Mouse (Mus musculus): ENCODE measurements around the gene Rpl36. TPM values are rescaled to one million over a fixed set of nuclear protein-coding genes. Genes with fewer than 3 reads are reported as not detected.

Rpl36 gene
- total and polyA plus RNA-seq, 3 experiments: 671 to 1,357 (median 795) TPM

GRCm38 (mm10) chr17:56604070-56604380, 9.2 kb upstream of the Rpl36 start:
- Histone ChIP-seq H3K79me2 (replicated peaks; ENCODE audit: control insufficient read depth, insufficient read depth, low read length) (no peaks in the 10 kb centered on the region), H3K9ac (ENCODE audit: low read depth, low read length) (no peak overlapping the region), H3K36me3 (ENCODE audit: control insufficient read depth, insufficient read depth, low read length) (no peaks in the 10 kb centered on the region), H3K4me3 (no peak overlapping the region), H3K4me1 (ENCODE audit: control insufficient read depth, insufficient read depth, low read length) (peaks cover 2% of the 10 kb centered on the region), H3K27ac (no peak overlapping the region), H3K27me3 (ENCODE audit: control insufficient read depth, insufficient read depth, low read length) (no peaks in the 10 kb centered on the region)
- 84% methylated on average over 9 of the region's 9 CpGs for WGBS
- no peak for TF ChIP-seq CTCF (IDR thresholded peaks at IDR 0.05)
- no peak for TF ChIP-seq POLR2A (IDR thresholded peaks at IDR 0.05; ENCODE audit: insufficient read depth, low read depth, low read length)
- TF ChIP-seq EP300 (IDR thresholded peaks at IDR 0.05; ENCODE audit: insufficient read depth, low read depth, low read length): no peak
- peak in 1 of 2 experiments; percentile 17 for DNase-seq
- intact Hi-C loops (cut with DNase I): no loop called here

- H3K79me2 ChIP-seq (replicated peaks; ENCODE audit: control insufficient read depth, insufficient read depth, low read length): no peaks in the 10 kb centered on the region
- H3K27me3 ChIP-seq (ENCODE audit: control insufficient read depth, insufficient read depth, low read length): no peaks in the 10 kb centered on the region
- H3K9ac ChIP-seq (ENCODE audit: low read depth, low read length): no peak overlapping the region
- 86% methylated on average over 3 of the region's 3 CpGs for WGBS
- TF ChIP-seq EP300 (IDR thresholded peaks at IDR 0.05; ENCODE audit: insufficient read depth, low read depth, low read length) (no peak), POLR2A (IDR thresholded peaks at IDR 0.05; ENCODE audit: insufficient read depth, low read depth, low read length) (no peak), CTCF (IDR thresholded peaks at IDR 0.05) (no peak)
- no peaks in the 10 kb centered on the region for H3K36me3 ChIP-seq (ENCODE audit: control insufficient read depth, insufficient read depth, low read length)
- no peak for DNase-seq
- peaks cover 2% of the 10 kb centered on the region for H3K4me1 ChIP-seq (ENCODE audit: control insufficient read depth, insufficient read depth, low read length)
- H3K27ac ChIP-seq: no peak overlapping the region
- intact Hi-C loops (cut with DNase I): no loop called here
- H3K4me3 ChIP-seq: no peak overlapping the region
These were observed 8.8 kb upstream of the Rpl36 start for GRCm38 (mm10) chr17:56604422-56604821.

- WGBS: 86% methylated on average over 9 of the region's 9 CpGs
- Histone ChIP-seq H3K36me3 (ENCODE audit: control insufficient read depth, insufficient read depth, low read length) (no peaks in the 10 kb centered on the region), H3K27ac (no peak overlapping the region), H3K4me1 (ENCODE audit: control insufficient read depth, insufficient read depth, low read length) (peaks cover 6% of the 10 kb centered on the region), H3K9ac (ENCODE audit: low read depth, low read length) (no peak overlapping the region), H3K27me3 (ENCODE audit: control insufficient read depth, insufficient read depth, low read length) (no peaks in the 10 kb centered on the region), H3K79me2 (replicated peaks; ENCODE audit: control insufficient read depth, insufficient read depth, low read length) (no peaks in the 10 kb centered on the region), H3K4me3 (no peak overlapping the region)
- DNase-seq: peak in 1 of 2 experiments; percentile 22
- intact Hi-C loops (cut with DNase I): no loop called here
- TF ChIP-seq CTCF (IDR thresholded peaks at IDR 0.05): no peak
- no peak for TF ChIP-seq POLR2A (IDR thresholded peaks at IDR 0.05; ENCODE audit: insufficient read depth, low read depth, low read length)
- TF ChIP-seq EP300 (IDR thresholded peaks at IDR 0.05; ENCODE audit: insufficient read depth, low read depth, low read length): no peak
These were observed 7.8 kb upstream of the Rpl36 start for GRCm38 (mm10) chr17:56605431-56605830.

GRCm38 (mm10) chr17:56607521-56608062, 5.6 kb upstream of the Rpl36 start:
- H3K36me3 ChIP-seq (ENCODE audit: control insufficient read depth, insufficient read depth, low read length): no peaks in the 10 kb centered on the region
- no peaks in the 10 kb centered on the region for H3K27me3 ChIP-seq (ENCODE audit: control insufficient read depth, insufficient read depth, low read length)
- peaks cover 6% of the 10 kb centered on the region for H3K4me1 ChIP-seq (ENCODE audit: control insufficient read depth, insufficient read depth, low read length)
- intact Hi-C loops (cut with DNase I): loop anchor here (2.0 kb wide), 1 partner anchor 21 kb away; no protein-coding TSS in a partner anchor
- no peaks in the 10 kb centered on the region for H3K79me2 ChIP-seq (replicated peaks; ENCODE audit: control insufficient read depth, insufficient read depth, low read length)
- no peak overlapping the region for H3K4me3 ChIP-seq
- no peak overlapping the region for H3K27ac ChIP-seq
- TF ChIP-seq POLR2A (IDR thresholded peaks at IDR 0.05; ENCODE audit: insufficient read depth, low read depth, low read length) (no peak), EP300 (IDR thresholded peaks at IDR 0.05; ENCODE audit: insufficient read depth, low read depth, low read length) (no peak), CTCF (IDR thresholded peaks at IDR 0.05) (no peak)
- 63% methylated on average over 3 of the region's 3 CpGs for WGBS
- no peak overlapping the region for H3K9ac ChIP-seq (ENCODE audit: low read depth, low read length)
- peak in 1 of 2 experiments; percentile 14 for DNase-seq

GRCm38 (mm10) chr17:56608699-56609098, 4.5 kb upstream of the Rpl36 start:
- no peaks in the 10 kb centered on the region for H3K27me3 ChIP-seq (ENCODE audit: control insufficient read depth, insufficient read depth, low read length)
- H3K79me2 ChIP-seq (replicated peaks; ENCODE audit: control insufficient read depth, insufficient read depth, low read length): no peaks in the 10 kb centered on the region
- H3K27ac ChIP-seq: peak overlapping the region; percentile 94
- H3K9ac ChIP-seq (ENCODE audit: low read depth, low read length): peak overlapping the region; percentile 48
- DNase-seq: peak in 1 of 2 experiments; percentile 26
- 32% methylated on average over 5 of the region's 5 CpGs for WGBS
- intact Hi-C loops (cut with DNase I): loop anchor here (2.0 kb wide), 1 partner anchor 22 kb away; no protein-coding TSS in a partner anchor
- H3K4me1 ChIP-seq (ENCODE audit: control insufficient read depth, insufficient read depth, low read length): peaks cover 6% of the 10 kb centered on the region
- H3K36me3 ChIP-seq (ENCODE audit: control insufficient read depth, insufficient read depth, low read length): no peaks in the 10 kb centered on the region
- H3K4me3 ChIP-seq: peak overlapping the region; percentile 90
- TF ChIP-seq POLR2A (IDR thresholded peaks at IDR 0.05; ENCODE audit: insufficient read depth, low read depth, low read length) (no peak), EP300 (IDR thresholded peaks at IDR 0.05; ENCODE audit: insufficient read depth, low read depth, low read length) (no peak), CTCF (IDR thresholded peaks at IDR 0.05) (no peak)

GRCm38 (mm10) chr17:56609452-56610171, 3.6 kb upstream of the Rpl36 start, which contains the start of gene 2410015M20Rik:
Gene 2410015M20Rik, minus strand, starts transcription at chr17:56609771.
- Histone ChIP-seq H3K9ac (ENCODE audit: low read depth, low read length) (peak within 1 kb of the TSS; percentile 76), H3K4me1 (ENCODE audit: control insufficient read depth, insufficient read depth, low read length) (peaks cover 9% of the 10 kb centered on the region), H3K27ac (peak within 1 kb of the TSS; percentile 94), H3K79me2 (replicated peaks; ENCODE audit: control insufficient read depth, insufficient read depth, low read length) (no peaks in the 10 kb centered on the region), H3K27me3 (ENCODE audit: control insufficient read depth, insufficient read depth, low read length) (no peaks in the 10 kb centered on the region), H3K4me3 (peak within 1 kb of the TSS; percentile 90), H3K36me3 (ENCODE audit: control insufficient read depth, insufficient read depth, low read length) (no peaks in the 10 kb centered on the region)
- intact Hi-C loops (cut with DNase I): loop anchor here (2.0 to 10.0 kb wide), 5 partner anchors 23 to 897 kb away; partner anchors contain the start of genes Ndufa11, Pot1b, Pspn and Sh3gl1
- under 1% methylated on average over 44 of the region's 44 CpGs for WGBS
- peak; percentile 93 to 96 for DNase-seq
- TF ChIP-seq CTCF (IDR thresholded peaks at IDR 0.05) (peak; percentile 77), POLR2A (IDR thresholded peaks at IDR 0.05; ENCODE audit: insufficient read depth, low read depth, low read length) (peak; percentile 91), EP300 (IDR thresholded peaks at IDR 0.05; ENCODE audit: insufficient read depth, low read depth, low read length) (peak; percentile 85; the same call in 1 of the 2 replicates)

Measured in heart, adult 2 months (tissue).